Mouse (Mus musculus) forebrain, embryonic 14.5 days (tissue): ENCODE measurements around the gene Tmem198. TPM values are rescaled to one million over a fixed set of nuclear protein-coding genes. Genes with fewer than 3 reads are reported as not detected.

Source experiments
- ATAC-seq: fragments of 200-750 bp; cut with Nextera tagmentation; 2 replicates; pipeline ENCODE4 v1.8.0; 2017; ENCODE audit warnings: mild to moderate bottlenecking, moderate library complexity
- DNase-seq: peaks from one replicate; pipeline ENCODE4 v3.0.0-alpha.2; 2015; ENCODE audit warnings: low spot score
- H3K27ac ChIP-seq: fragments of 300-500 bp; sonication (generic); 2 replicates; pipeline ENCODE4 v1.5.1; 2014; ENCODE audit warnings: low read depth, mild to moderate bottlenecking, control low read depth, low read length, moderate library complexity
- H3K27me3 ChIP-seq: fragments of 300-500 bp; sonication (generic); replicated peaks from 2 replicates; pipeline ENCODE4 v1.6.1; 2014; ENCODE audit warnings: low read length, control low read depth, mixed read lengths; ENCODE audit not compliant: control insufficient read depth, insufficient read depth
- H3K36me3 ChIP-seq: fragments of 300-500 bp; sonication (generic); 2 replicates; pipeline ENCODE4 v1.6.1; 2014; ENCODE audit warnings: low read length, control low read depth; ENCODE audit not compliant: control insufficient read depth, insufficient read depth
- H3K4me1 ChIP-seq: fragments of 300-500 bp; sonication (generic); 2 replicates; pipeline ENCODE4 v1.6.1; 2014; ENCODE audit warnings: antibody characterized with exemption, low read length, control low read depth; ENCODE audit not compliant: control insufficient read depth, insufficient read depth
- H3K4me2 ChIP-seq: fragments of 300-500 bp; sonication (generic); 2 replicates; pipeline ENCODE4 v1.6.1; 2014; ENCODE audit warnings: mild to moderate bottlenecking, control low read depth, low read length
- H3K4me3 ChIP-seq: fragments of 300-500 bp; sonication (generic); 2 replicates; pipeline ENCODE4 v1.5.1; 2014; ENCODE audit warnings: low read depth, low read length, control low read depth
- H3K9ac ChIP-seq: fragments of 300-500 bp; sonication (generic); 2 replicates; pipeline ENCODE4 v1.6.1; 2014; ENCODE audit warnings: mild to moderate bottlenecking, low read length, control low read depth, moderate library complexity
- H3K9me3 ChIP-seq: fragments of 300-500 bp; sonication (generic); replicated peaks from 2 replicates; pipeline ENCODE4 v1.6.1; 2016; ENCODE audit warnings: low read length, control low read depth, mixed read lengths; ENCODE audit not compliant: control insufficient read depth
- WGBS: fragments of 180-500 bp; shearing (Covaris S2); extraction: QIAGEN DNeasy Blood & Tissue Kit; methylation state at CpG from one replicate; pipeline ENCODE4 v1.1.7; 2014; 5-methylcytosine and 5-hydroxymethylcytosine counted together
- polyA plus RNA-seq: library from polyadenylated mRNA; unstranded; fragments of >200 nt; fragmentation: Nextera tagmentation; extraction: Ambion mirVana; gene quantifications from 2 replicates; pipeline ENCODE4 v1.2.1, GENCODE M21; 2014

The Tmem198 gene
- polyA plus RNA-seq = 41.3 and 50.4 TPM in 2 replicates

GRCm38 (mm10) chr1:75478916-75479634 lies at the start of gene Tmem198, which contains the start of gene Chpf:
TSS of gene Tmem198 (plus strand) at chr1:75479532.
TSS of gene Chpf (minus strand) at chr1:75479307.
- peak; percentile 91 for ATAC-seq
- no peaks in the 10 kb centered on the region for H3K9me3 ChIP-seq
- DNase-seq = peak; percentile 98
- H3K4me1 ChIP-seq = peaks cover 30% of the 10 kb centered on the region
- H3K27ac ChIP-seq = peak within 1 kb of the TSS; percentile 80
- H3K4me3 ChIP-seq = peak within 1 kb of the TSS; percentile 85
- peaks cover 47% of the 10 kb centered on the region for H3K36me3 ChIP-seq
- H3K9ac ChIP-seq = peak within 1 kb of the TSS; percentile 86
- WGBS = under 1% methylated on average over 71 of the region's 76 CpGs
- no peaks in the 10 kb centered on the region; the same call in 1 of the 2 replicates for H3K27me3 ChIP-seq
- peak within 1 kb of the TSS; percentile 89 for H3K4me2 ChIP-seq

DNA sequence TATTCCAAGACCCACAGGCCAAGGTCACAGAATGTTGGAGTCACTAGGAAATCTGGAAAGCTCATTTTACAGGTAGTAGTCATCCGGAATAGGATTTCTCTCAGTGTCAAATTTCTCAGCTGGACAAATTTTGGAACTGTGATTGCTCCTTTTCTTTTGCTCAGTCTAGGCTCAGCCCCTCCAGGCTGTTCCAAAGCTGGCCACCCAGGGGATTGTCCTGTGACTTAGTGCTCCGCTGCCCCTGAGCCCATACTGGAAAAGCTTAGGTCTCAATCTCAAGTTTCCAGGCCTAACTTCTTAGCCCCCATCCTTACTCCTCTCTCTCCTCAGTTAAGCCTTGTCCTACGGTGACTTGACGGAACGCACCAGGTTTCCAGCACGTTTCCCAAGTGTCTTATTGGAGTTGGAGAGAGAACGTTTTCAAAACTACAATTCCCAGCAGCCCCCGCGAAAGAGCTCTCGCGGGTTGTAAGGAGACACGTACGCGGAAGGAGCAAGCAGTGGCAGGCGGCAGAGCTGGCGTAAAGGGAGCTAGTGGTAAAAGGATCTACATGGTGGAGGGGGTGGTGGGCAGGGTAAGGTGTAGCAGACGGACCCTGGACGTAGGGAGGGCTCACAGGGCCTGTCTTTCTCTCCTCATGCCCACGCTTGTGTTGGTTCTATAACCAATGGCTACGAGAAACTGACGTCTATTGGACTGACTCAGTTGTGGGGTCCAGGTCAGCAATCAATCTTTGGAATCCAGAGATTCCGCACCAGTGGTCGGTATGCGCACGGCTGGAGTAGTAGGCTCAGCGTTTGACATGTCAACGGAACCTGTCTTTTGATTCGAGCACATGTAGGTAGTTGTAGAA lies 43.6 kb upstream of the Tmem198 start, which contains the start of gene Gmppa:
TSS of gene Gmppa (plus strand) at position 456 of the 854 bp plus-strand sequence.
- 6% methylated on average over 28 of the region's 28 CpGs for WGBS
- ATAC-seq = peak; percentile 93
- no peaks in the 10 kb centered on the region for H3K27me3 ChIP-seq

DNA sequence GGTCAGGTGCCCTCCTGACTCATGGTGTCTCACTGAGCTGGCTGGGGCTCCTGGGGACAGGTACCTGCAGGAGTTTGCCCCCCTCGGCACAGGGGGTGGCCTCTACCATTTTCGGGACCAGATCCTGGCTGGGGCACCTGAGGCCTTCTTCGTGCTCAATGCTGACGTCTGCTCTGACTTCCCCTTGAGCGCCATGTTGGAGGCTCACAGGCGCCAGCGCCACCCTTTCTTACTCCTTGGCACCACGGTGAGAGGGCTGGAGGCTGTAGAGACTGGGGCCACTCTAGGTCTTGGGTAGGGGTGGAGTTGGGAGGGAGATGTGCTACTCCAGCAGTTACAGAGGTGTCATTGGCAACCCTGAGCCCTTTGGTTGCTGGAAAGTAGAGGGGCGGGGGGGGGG lies 40.5 kb upstream of the Tmem198 start:
- Histone ChIP-seq H3K27ac (no peak overlapping the region), H3K4me3 (no peak overlapping the region), H3K9me3 (no peaks in the 10 kb centered on the region), H3K36me3 (no peaks in the 10 kb centered on the region), H3K27me3 (no peaks in the 10 kb centered on the region), H3K9ac (no peak overlapping the region), H3K4me2 (no peak overlapping the region), H3K4me1 (peaks cover 19% of the 10 kb centered on the region)
- no peak for DNase-seq
- no peak for ATAC-seq
- 81% methylated on average over 8 of the region's 9 CpGs for WGBS

More for the DNA sequence above, 43.6 kb upstream of the Tmem198 start, which contains the start of gene Gmppa:
- peak within 1 kb of the TSS; percentile 79 for H3K9ac ChIP-seq
- H3K9me3 ChIP-seq = no peaks in the 10 kb centered on the region
- no peaks in the 10 kb centered on the region for H3K36me3 ChIP-seq
- H3K4me2 ChIP-seq = peak within 1 kb of the TSS; percentile 66
- peak within 1 kb of the TSS; percentile 55 for H3K4me3 ChIP-seq
- DNase-seq = peak; percentile 96
- peaks cover 5% of the 10 kb centered on the region for H3K4me1 ChIP-seq
- H3K27ac ChIP-seq = 0 out of 2 replicates have a peak within 1 kb of the TSS, but pooled peaks have one; percentile 27

GRCm38 (mm10) chr1:75440661-75441060 lies 38.7 kb upstream of the Tmem198 start:
- no peak for DNase-seq
- Histone ChIP-seq H3K27ac (no peak overlapping the region), H3K4me3 (no peak overlapping the region), H3K36me3 (no peaks in the 10 kb centered on the region), H3K9me3 (no peaks in the 10 kb centered on the region), H3K27me3 (no peaks in the 10 kb centered on the region), H3K4me1 (peaks cover 36% of the 10 kb centered on the region), H3K9ac (no peak overlapping the region), H3K4me2 (no peak overlapping the region)
- 94% methylated on average over 7 of the region's 7 CpGs for WGBS
- ATAC-seq = no peak

DNA sequence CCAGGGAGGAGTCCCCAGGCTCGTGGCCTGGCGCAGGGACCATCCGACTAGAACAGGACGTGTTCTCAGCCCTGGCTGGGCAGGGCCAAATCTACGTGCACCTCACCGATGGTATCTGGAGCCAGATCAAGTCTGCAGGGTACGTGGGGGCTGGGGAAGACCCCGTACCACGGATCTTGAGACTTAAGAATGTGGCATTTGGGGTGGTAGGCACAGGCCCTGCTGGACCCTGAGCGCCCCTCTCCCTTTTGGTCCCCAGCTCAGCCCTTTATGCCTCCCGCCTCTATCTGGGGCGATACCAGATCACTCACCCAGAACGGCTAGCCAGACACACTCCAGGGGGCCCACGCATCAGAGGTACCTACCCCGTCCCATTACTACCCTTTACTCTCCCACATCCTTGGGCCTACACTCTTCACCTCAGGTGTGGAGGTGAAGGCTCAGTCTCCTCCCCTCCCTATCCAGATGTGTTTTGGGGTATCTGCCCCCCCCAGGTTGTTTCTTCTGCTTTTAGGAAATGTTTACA lies 37.8 kb upstream of the Tmem198 start:
- no peaks in the 10 kb centered on the region for H3K9me3 ChIP-seq
- H3K4me3 ChIP-seq = no peak overlapping the region
- 87% methylated on average over 15 of the region's 15 CpGs for WGBS
- DNase-seq = no peak
- H3K27ac ChIP-seq = no peak overlapping the region
- no peak for ATAC-seq
- no peaks in the 10 kb centered on the region for H3K27me3 ChIP-seq
- no peak overlapping the region for H3K9ac ChIP-seq
- H3K36me3 ChIP-seq = no peaks in the 10 kb centered on the region
- H3K4me2 ChIP-seq = no peak overlapping the region
- peaks cover 41% of the 10 kb centered on the region for H3K4me1 ChIP-seq

- no peaks in the 10 kb centered on the region for H3K9me3 ChIP-seq
- H3K27ac ChIP-seq = no peak overlapping the region
- H3K4me3 ChIP-seq = no peak overlapping the region
- H3K36me3 ChIP-seq = no peaks in the 10 kb centered on the region
- H3K9ac ChIP-seq = no peak overlapping the region
- 84% methylated on average over 9 of the region's 9 CpGs for WGBS
- H3K4me1 ChIP-seq = peaks cover 46% of the 10 kb centered on the region
- peaks cover 4% of the 10 kb centered on the region; the same call in 1 of the 2 replicates for H3K27me3 ChIP-seq
- ATAC-seq = no peak
- DNase-seq = no peak
- no peak overlapping the region for H3K4me2 ChIP-seq
Observed at GRCm38 (mm10) chr1:75442171-75442570, 37.2 kb upstream of the Tmem198 start.

DNA sequence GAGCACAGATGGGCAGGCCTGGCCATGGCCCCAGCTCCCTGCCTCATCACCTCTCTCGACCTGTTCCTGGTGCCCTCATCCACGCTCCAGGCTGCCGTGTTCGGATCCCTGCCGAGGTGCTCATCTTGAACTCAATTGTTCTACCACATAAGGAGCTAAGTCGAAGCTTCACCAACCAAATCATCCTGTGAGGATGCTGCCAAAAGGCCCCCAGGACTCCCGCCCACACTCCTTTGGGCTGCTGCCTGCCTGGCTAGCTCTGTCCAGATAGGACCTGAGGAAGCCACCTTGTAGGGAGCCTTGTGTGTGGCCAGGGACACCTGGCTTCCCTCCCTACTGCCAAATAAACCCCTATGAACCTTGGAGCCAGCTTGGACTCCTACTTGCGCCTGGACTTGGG lies 36.5 kb upstream of the Tmem198 start:
- Histone ChIP-seq H3K9me3 (no peaks in the 10 kb centered on the region), H3K4me1 (peaks cover 52% of the 10 kb centered on the region), H3K4me3 (no peak overlapping the region), H3K4me2 (0 out of 2 replicates have a peak overlapping the region, but pooled peaks have one; percentile 12), H3K9ac (no peak overlapping the region), H3K27me3 (peaks cover 6% of the 10 kb centered on the region; the same call in 1 of the 2 replicates), H3K36me3 (no peaks in the 10 kb centered on the region), H3K27ac (peak overlapping the region; percentile 76)
- DNase-seq (no peak), ATAC-seq (no peak)
- WGBS = 33% methylated on average over 8 of the region's 8 CpGs

DNA sequence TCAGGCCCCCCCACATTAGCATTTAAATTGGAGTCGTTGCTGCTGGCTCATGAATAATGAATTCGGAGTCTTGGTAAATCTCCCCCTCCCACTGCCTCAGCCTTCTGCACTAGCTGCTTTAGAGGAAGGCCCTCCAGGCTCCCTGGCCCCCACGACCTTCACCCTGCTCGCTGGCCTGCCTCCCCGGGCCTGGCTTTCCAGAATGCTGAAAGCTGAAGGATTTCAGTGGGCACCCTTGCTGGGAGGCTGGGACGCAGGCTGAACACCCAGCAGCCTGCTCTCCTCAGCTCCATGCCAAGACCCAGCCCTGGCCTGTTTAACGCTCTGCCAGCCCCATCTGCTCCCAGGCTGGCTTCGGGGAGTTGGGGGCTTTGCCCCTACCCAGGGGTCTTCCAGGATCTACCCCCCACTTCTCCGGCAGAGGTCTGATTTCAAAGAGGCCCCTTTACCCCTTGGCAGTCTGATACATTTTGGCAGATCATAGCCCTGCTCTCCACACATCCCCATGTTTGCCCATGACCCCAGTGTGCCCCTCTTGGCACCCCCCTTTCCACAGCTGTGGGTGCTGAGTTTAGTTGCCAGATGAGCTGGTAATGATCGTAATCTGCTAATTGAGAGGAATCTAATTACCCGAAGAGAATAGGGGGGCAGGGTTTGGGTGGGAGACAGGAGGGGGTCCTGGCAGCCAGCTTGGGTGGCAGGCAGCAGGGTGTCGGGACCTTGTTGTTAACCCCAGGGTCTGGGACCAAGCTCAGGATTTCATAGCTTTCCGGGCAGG lies 35.9 kb upstream of the Tmem198 start:
- DNase-seq = peak; percentile 64
- H3K4me3 ChIP-seq = no peak overlapping the region
- 9% methylated on average over 13 of the region's 13 CpGs for WGBS
- peak overlapping the region; percentile 76 for H3K27ac ChIP-seq
- no peaks in the 10 kb centered on the region for H3K36me3 ChIP-seq
- peak; percentile 40; the same call in 1 of the 2 replicates for ATAC-seq
- peaks cover 58% of the 10 kb centered on the region for H3K4me1 ChIP-seq
- peak overlapping the region; percentile 7; the same call in 1 of the 2 replicates for H3K9ac ChIP-seq
- no peaks in the 10 kb centered on the region for H3K9me3 ChIP-seq
- H3K27me3 ChIP-seq = peaks cover 6% of the 10 kb centered on the region; the same call in 1 of the 2 replicates
- H3K4me2 ChIP-seq = 0 out of 2 replicates have a peak overlapping the region, but pooled peaks have one; percentile 12
